Mouse (Mus musculus): ENCODE data around the gene Cry2.

The Cry2 gene

GRCm38 (mm10) chr2:92445890-92446289 is 12.0 kb upstream of the Cry2 start:
- peak; percentile 63 for DNase-seq (ENCODE audit: low read depth, low spot score)

- DNase-seq (ENCODE audit: low read depth, low spot score), result no peak
Observed at GRCm38 (mm10) chr2:92444376-92444775, 10.5 kb upstream of the Cry2 start.

- DNase-seq (ENCODE audit: low read depth, low spot score), result no peak
Observed at GRCm38 (mm10) chr2:92443313-92443712, 9.5 kb upstream of the Cry2 start.

- DNase-seq (ENCODE audit: low read depth, low spot score), result peak; percentile 91
Observed at GRCm38 (mm10) chr2:92442419-92443001, 8.7 kb upstream of the Cry2 start.

- DNase-seq (ENCODE audit: low read depth, low spot score), result no peak
Observed at GRCm38 (mm10) chr2:92440432-92440831, 6.6 kb upstream of the Cry2 start.

- peak; percentile 86 for DNase-seq (ENCODE audit: low read depth, low spot score)
Observed at GRCm38 (mm10) chr2:92438567-92438966, 4.7 kb upstream of the Cry2 start.

GRCm38 (mm10) chr2:92437875-92438274 is 4.0 kb upstream of the Cry2 start:
- peak; percentile 97 for DNase-seq (ENCODE audit: low read depth, low spot score)

GRCm38 (mm10) chr2:92437366-92437765 is 3.5 kb upstream of the Cry2 start:
- no peak for DNase-seq (ENCODE audit: low read depth, low spot score)

GRCm38 (mm10) chr2:92435023-92435422 is 1.2 kb upstream of the Cry2 start:
- DNase-seq (ENCODE audit: low read depth, low spot score), result peak; percentile 58

GRCm38 (mm10) chr2:92434375-92434745 is 517 bp upstream of the Cry2 start:
- DNase-seq (ENCODE audit: low read depth, low spot score), result peak; percentile 83

- peak; percentile 68 for DNase-seq (ENCODE audit: low read depth, low spot score)
Observed at GRCm38 (mm10) chr2:92432299-92433295, 1.2 kb downstream of the Cry2 start.

- peak; percentile 52 for DNase-seq (ENCODE audit: low read depth, low spot score)
Observed at GRCm38 (mm10) chr2:92431611-92432179, 2.1 kb downstream of the Cry2 start.

GRCm38 (mm10) chr2:92430723-92431541 is 2.9 kb downstream of the Cry2 start:
- DNase-seq (ENCODE audit: low read depth, low spot score), result peak; percentile 95

GRCm38 (mm10) chr2:92430089-92430488 is 3.8 kb downstream of the Cry2 start:
- no peak for DNase-seq (ENCODE audit: low read depth, low spot score)

- DNase-seq (ENCODE audit: low read depth, low spot score), result peak; percentile 99
Observed at GRCm38 (mm10) chr2:92427882-92428281, 6.0 kb downstream of the Cry2 start.

- peak; percentile 53 for DNase-seq (ENCODE audit: low read depth, low spot score)
Observed at GRCm38 (mm10) chr2:92426426-92426825, 7.4 kb downstream of the Cry2 start.

- DNase-seq (ENCODE audit: low read depth, low spot score), result no peak
Observed at GRCm38 (mm10) chr2:92425366-92425765, 8.5 kb downstream of the Cry2 start.

- peak; percentile 83 for DNase-seq (ENCODE audit: low read depth, low spot score)
Observed at GRCm38 (mm10) chr2:92424462-92425308, 9.2 kb downstream of the Cry2 start.

- peak; percentile 97 for DNase-seq (ENCODE audit: low read depth, low spot score)
Observed at GRCm38 (mm10) chr2:92423702-92424461, 10.0 kb downstream of the Cry2 start.

- DNase-seq (ENCODE audit: low read depth, low spot score), result no peak
Observed at GRCm38 (mm10) chr2:92423156-92423555, 10.7 kb downstream of the Cry2 start.
